Mouse (Mus musculus) CH12.LX (cell line): ENCODE measurements around the gene Wnk3. TPM values are rescaled to one million over a fixed set of nuclear protein-coding genes. Genes with fewer than 3 reads are reported as not detected.

ENCODE experiments used
- DNase-seq: peaks from one replicate; pipeline ENCODE4 v3.0.0-alpha.2; 2013; ENCODE audit errors: extremely low read depth
- H3K27ac ChIP-seq: 2 replicates; pipeline ENCODE4 v1.5.1; 2012; ENCODE audit warnings: low read depth, mild to moderate bottlenecking, control low read depth, moderate library complexity; ENCODE audit not compliant: insufficient read depth
- H3K27me3 ChIP-seq: replicated peaks from 2 replicates; pipeline ENCODE3; 2012; ENCODE audit warnings: inconsistent platforms
- H3K36me3 ChIP-seq, 2 experiments: replicated peaks in 1 of 2; 2 replicates each; pipeline versions ENCODE3 to v1.6.1; 2012; ENCODE audit warnings: inconsistent platforms in 1 of 2, low read length in 1 of 2, mild to moderate bottlenecking in 1 of 2, mixed read lengths in 1 of 2, moderate library complexity in 1 of 2; ENCODE audit not compliant: control insufficient read depth in 1 of 2, insufficient read depth in 1 of 2
- H3K4me1 ChIP-seq, 2 experiments: 2 replicates each; pipeline ENCODE4 v1.6.1; 2012; ENCODE audit warnings: inconsistent platforms in 1 of 2, moderate library complexity in 1 of 2; ENCODE audit not compliant: insufficient read depth in 2 of 2, control insufficient read depth in 1 of 2
- H3K4me2 ChIP-seq: 2 replicates; pipeline ENCODE4 v1.6.1; 2012; ENCODE audit warnings: low read depth, mild to moderate bottlenecking, control low read depth; ENCODE audit not compliant: poor library complexity, insufficient read depth, severe bottlenecking
- H3K4me3 ChIP-seq, 3 experiments: fragments of 150-350 bp in 1 of 3; sonication (generic) in 1 of 3; replicated peaks in 1 of 3; 2 replicates each; pipeline versions ENCODE3 to v1.5.1; 2011 to 2012; ENCODE audit warnings: low read depth in 2 of 3, low read length in 2 of 3, mild to moderate bottlenecking in 2 of 3, moderate library complexity in 2 of 3, control low read depth in 1 of 3, improper control_type of control experiment in 1 of 3, inconsistent platforms in 1 of 3, mixed read lengths in 1 of 3; ENCODE audit not compliant: poor library complexity in 1 of 3
- H3K79me2 ChIP-seq: replicated peaks from 2 replicates; pipeline ENCODE4 v1.6.1; 2012; ENCODE audit warnings: mild to moderate bottlenecking, moderate library complexity; ENCODE audit not compliant: control insufficient read depth, poor library complexity, insufficient read depth, severe bottlenecking; ENCODE audit errors: extremely low read depth
- H3K9ac ChIP-seq: 2 replicates; pipeline ENCODE4 v1.6.1; 2012; ENCODE audit warnings: low read depth, mild to moderate bottlenecking, control low read depth, moderate library complexity; ENCODE audit not compliant: insufficient read depth
- H3K9me3 ChIP-seq: replicated peaks from 2 replicates; pipeline ENCODE3; 2012; ENCODE audit warnings: low read length, inconsistent platforms, mixed read lengths
- BHLHE40 ChIP-seq: IDR thresholded peaks from 2 replicates; pipeline ENCODE4 v1.6.1; 2011; ENCODE audit warnings: mild to moderate bottlenecking, low read depth, low read length, improper control_type of control experiment
- CHD1 ChIP-seq: IDR thresholded peaks from 2 replicates; pipeline ENCODE4 v1.6.1; 2012; ENCODE audit warnings: low read depth, low read length, improper control_type of control experiment, inconsistent platforms
- CHD2 ChIP-seq: IDR thresholded peaks from 2 replicates; pipeline ENCODE4 v1.6.1; 2011; ENCODE audit warnings: low read length, improper control_type of control experiment
- CTCF ChIP-seq, 2 experiments: IDR thresholded peaks in 1 of 2; conservative IDR thresholded peaks in 1 of 2; 2 replicates each; pipeline ENCODE4 v1.5.1; 2011 to 2012; ENCODE audit warnings: low read depth in 2 of 2, low read length in 2 of 2, improper control_type of control experiment in 1 of 2, inconsistent platforms in 1 of 2, mild to moderate bottlenecking in 1 of 2, moderate library complexity in 1 of 2
- EP300 ChIP-seq: IDR thresholded peaks from 2 replicates; pipeline ENCODE4 v1.6.1; 2011; ENCODE audit warnings: low read length, improper control_type of control experiment
- HCFC1 ChIP-seq: IDR thresholded peaks from 2 replicates; pipeline ENCODE4 v1.6.1; 2012; ENCODE audit warnings: low read depth, mild to moderate bottlenecking, inconsistent platforms, low read length, improper control_type of control experiment
- JUN ChIP-seq: IDR thresholded peaks from 2 replicates; pipeline ENCODE4 v1.6.1; 2011; ENCODE audit warnings: low read depth, mild to moderate bottlenecking, low read length, improper control_type of control experiment, moderate library complexity; ENCODE audit not compliant: insufficient read depth
- JUND ChIP-seq: conservative IDR thresholded peaks from 2 replicates; pipeline ENCODE4 v1.6.1; 2011; ENCODE audit warnings: low read depth, low read length, improper control_type of control experiment
- KAT2A ChIP-seq: IDR thresholded peaks from 2 replicates; pipeline ENCODE4 v1.6.1; 2012; ENCODE audit warnings: low read length, improper control_type of control experiment, inconsistent platforms; ENCODE audit not compliant: insufficient replicate concordance
- MAFK ChIP-seq: IDR thresholded peaks from 2 replicates; pipeline ENCODE4 v1.6.1; 2011; ENCODE audit warnings: low read length, improper control_type of control experiment; ENCODE audit not compliant: insufficient replicate concordance
- MAX ChIP-seq: IDR thresholded peaks from 2 replicates; pipeline ENCODE4 v1.6.1; 2011; ENCODE audit warnings: low read length, improper control_type of control experiment
- MAZ ChIP-seq: IDR thresholded peaks from 2 replicates; pipeline ENCODE4 v1.6.1; 2012; ENCODE audit warnings: low read depth, mild to moderate bottlenecking, inconsistent platforms, low read length, improper control_type of control experiment, moderate library complexity
- MEF2A ChIP-seq: IDR thresholded peaks from 2 replicates; pipeline ENCODE4 v1.6.1; 2014; ENCODE audit warnings: low read depth, mild to moderate bottlenecking, inconsistent platforms, low read length, improper control_type of control experiment, borderline replicate concordance
- MXI1 ChIP-seq: IDR thresholded peaks from 2 replicates; pipeline ENCODE4 v1.6.1; 2011; ENCODE audit warnings: mild to moderate bottlenecking, low read depth, low read length, improper control_type of control experiment
- NELFE ChIP-seq: IDR thresholded peaks from 2 replicates; pipeline ENCODE4 v1.6.1; 2011; ENCODE audit warnings: low read depth, low read length, improper control_type of control experiment
- NRF1 ChIP-seq: IDR thresholded peaks from 2 replicates; pipeline ENCODE4 v1.6.1; 2014; ENCODE audit warnings: low read depth, mild to moderate bottlenecking, inconsistent platforms, low read length, improper control_type of control experiment, moderate library complexity
- PAX5 ChIP-seq: IDR thresholded peaks from 2 replicates; pipeline ENCODE4 v1.6.1; 2012; ENCODE audit warnings: low read length, inconsistent platforms, mixed read lengths
- POLR2A ChIP-seq: IDR thresholded peaks from 2 replicates; pipeline ENCODE4 v1.6.1; 2011; ENCODE audit warnings: low read depth, mild to moderate bottlenecking, improper control_type of control experiment, low read length
- POLR2AphosphoS2 ChIP-seq: IDR thresholded peaks from 2 replicates; pipeline ENCODE4 v1.6.1; 2011; ENCODE audit warnings: low read depth, low read length, improper control_type of control experiment
- RAD21 ChIP-seq: IDR thresholded peaks from 2 replicates; pipeline ENCODE4 v1.6.1; 2011; ENCODE audit warnings: low read depth, mild to moderate bottlenecking, low read length, improper control_type of control experiment, moderate library complexity
- RCOR1 ChIP-seq: conservative IDR thresholded peaks from 2 replicates; pipeline ENCODE4 v1.6.1; 2012; ENCODE audit warnings: low read depth, mild to moderate bottlenecking, inconsistent platforms, low read length, improper control_type of control experiment
- SIN3A ChIP-seq: IDR thresholded peaks from 2 replicates; pipeline ENCODE4 v1.6.1; 2012; ENCODE audit warnings: low read length, improper control_type of control experiment, inconsistent platforms
- SMC3 ChIP-seq: IDR thresholded peaks from 2 replicates; pipeline ENCODE4 v1.6.1; 2011; ENCODE audit warnings: low read depth, low read length, improper control_type of control experiment
- TBP ChIP-seq: conservative IDR thresholded peaks from 2 replicates; pipeline ENCODE4 v1.6.1; 2011; ENCODE audit warnings: low read depth, low read length, improper control_type of control experiment
- UBTF ChIP-seq: IDR thresholded peaks from 2 replicates; pipeline ENCODE4 v1.6.1; 2012; ENCODE audit warnings: low read depth, mild to moderate bottlenecking, inconsistent platforms, low read length, improper control_type of control experiment, moderate library complexity
- ZC3H11A ChIP-seq: IDR thresholded peaks from 2 replicates; pipeline ENCODE4 v1.6.1; 2012; ENCODE audit warnings: low read depth, mild to moderate bottlenecking, inconsistent platforms, low read length, improper control_type of control experiment
- ZKSCAN1 ChIP-seq: IDR thresholded peaks from 2 replicates; pipeline ENCODE4 v1.6.1; 2012; ENCODE audit warnings: low read depth, inconsistent platforms, low read length, improper control_type of control experiment, borderline replicate concordance
- ZMIZ1 ChIP-seq: IDR thresholded peaks from 2 replicates; pipeline ENCODE4 v1.6.1; 2012; ENCODE audit warnings: low read depth, mild to moderate bottlenecking, inconsistent platforms, low read length, improper control_type of control experiment
- ZNF384 ChIP-seq: IDR thresholded peaks from 2 replicates; pipeline ENCODE4 v1.6.1; 2012; ENCODE audit warnings: low read depth, low read length, improper control_type of control experiment, inconsistent platforms
- dilution Hi-C: fragments of 300-500 bp; cut with MboI; formaldehyde crosslinking; loops from 2 replicates; pipeline ENCODE4 v1.14.3; 2020; ENCODE audit warnings: low sequenced_read_pairs; ENCODE audit not compliant: extremely low pct_unique_long_range_greater_than_20kb, extremely low pct_ligation_motif_present
- in situ Hi-C: fragments of 300-500 bp; cut with MboI; formaldehyde crosslinking; loops from 3 replicates; pipeline ENCODE4 v1.14.3; 2019; ENCODE audit warnings: low sequenced_read_pairs, low pct_ligation_motif_present, low pct_unique_long_range_greater_than_20kb, mixed read lengths
- polyA plus RNA-seq: library from polyadenylated mRNA; unstranded; fragments of >175 nt; gene quantifications from 2 replicates; pipeline ENCODE4 v1.2.1, GENCODE M21; 2012; ENCODE audit warnings: low read depth; ENCODE audit not compliant: insufficient read length
- total RNA-seq, 2 experiments: library from RNA; depleted of rRNA; stranded (reverse); fragments of 300-350 nt in 1 of 2; fragments of >200 nt in 1 of 2; gene quantifications; 2 replicates each; pipeline ENCODE4 v1.2.3; 2012 to 2014

Wnk3 gene
- total and polyA plus RNA-seq, 3 experiments = 0.04 to 0.27 (median 0.08) TPM

DNA sequence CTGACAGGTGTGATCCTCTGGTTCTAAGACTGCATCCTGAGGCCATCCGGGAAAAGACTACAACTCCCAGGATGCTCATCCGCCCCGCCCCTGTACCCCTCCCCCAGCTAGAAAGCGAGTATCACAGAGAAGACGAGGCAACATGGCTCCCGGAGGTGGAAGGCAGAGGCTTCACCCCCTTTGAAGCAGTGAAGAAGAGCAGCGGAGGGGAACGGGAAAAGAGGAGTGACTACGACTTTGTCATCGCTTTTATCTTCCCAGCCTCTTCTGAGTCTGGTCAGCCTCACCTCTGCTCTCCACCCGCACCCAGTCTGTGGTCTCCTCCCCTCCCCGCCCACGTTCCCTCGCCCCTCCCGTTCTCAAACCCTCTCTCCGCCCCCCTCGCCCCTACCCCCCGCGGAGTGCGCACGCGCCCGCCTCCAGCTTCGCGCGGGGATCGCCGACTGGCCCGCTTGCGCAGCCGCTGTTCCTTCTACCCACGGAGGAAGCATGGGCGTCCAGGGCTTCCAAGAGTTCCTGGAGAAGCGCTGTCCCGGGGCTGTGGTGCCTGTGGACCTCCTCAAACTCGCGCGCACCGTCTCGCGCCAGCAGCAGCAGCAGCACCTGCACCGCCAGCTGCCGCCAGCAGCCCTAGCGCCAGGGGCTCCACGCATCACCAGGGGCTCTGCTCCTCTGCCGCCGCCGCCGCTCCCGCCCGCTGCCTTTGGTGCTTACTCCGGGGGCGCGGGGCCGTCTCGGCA lies 146.1 kb downstream of the Wnk3 start, which contains the start of gene Fam120c:
Fam120c (plus strand) TSS at position 415 of the 740 bp plus-strand sequence.
- DNase-seq = peak; percentile 82
- Histone ChIP-seq H3K9me3 (no peaks in the 10 kb centered on the region), H3K4me1 (peaks cover 0 to 7% of the 10 kb centered on the region in 2 experiments; a peak in 1 of 4 replicates), H3K27me3 (no peaks in the 10 kb centered on the region), H3K4me3 (peak within 1 kb of the TSS; percentile 64 to 81 (median 75)), H3K79me2 (peaks cover 23% of the 10 kb centered on the region), H3K36me3 (peaks cover 3 to 4% of the 10 kb centered on the region in 2 experiments), H3K27ac (peak within 1 kb of the TSS; percentile 82), H3K4me2 (peak within 1 kb of the TSS; percentile 82; the same call in 1 of the 2 replicates), H3K9ac (peak within 1 kb of the TSS; percentile 65)
- dilution Hi-C loops = no loop called here
- in situ Hi-C loops = no loop called here
- peak; percentile 16; the same call in 1 of the 2 replicates for TF ChIP-seq ZMIZ1
- TF ChIP-seq SIN3A = no peak
- TF ChIP-seq NELFE = peak; percentile 58
- no peak for TF ChIP-seq POLR2AphosphoS2
- TF ChIP-seq MXI1 = no peak; the same call in 1 of the 2 replicates
- TF ChIP-seq ZKSCAN1 = no peak
- TF ChIP-seq NRF1 = peak; percentile 85
- peak; percentile 88 for TF ChIP-seq CHD2
- no peak for TF ChIP-seq MAX
- peak; percentile 79; the same call in 1 of the 2 replicates for TF ChIP-seq KAT2A
- no peak for TF ChIP-seq CHD1
- peak; percentile 67 for TF ChIP-seq POLR2A
- TF ChIP-seq BHLHE40 = no peak
- peak; percentile 95 for TF ChIP-seq HCFC1
- no peak for TF ChIP-seq EP300
- TF ChIP-seq JUND = no peak
- no peak for TF ChIP-seq JUN
- TF ChIP-seq PAX5 = no peak
- 0 out of 2 replicates have a peak, but pooled peaks have one; percentile 21 for TF ChIP-seq UBTF
- no peak for TF ChIP-seq ZC3H11A
- no peak for TF ChIP-seq RCOR1
- no peak for TF ChIP-seq SMC3
- TF ChIP-seq MEF2A = no peak
- TF ChIP-seq MAZ = peak; percentile 21; the same call in 1 of the 2 replicates
- no peak for TF ChIP-seq CTCF (conservative IDR thresholded peaks at IDR 0.05 in 1 of 2, IDR thresholded peaks at IDR 0.05 in 1 of 2; ENCODE audit: low read depth in 2 of 2, low read length in 2 of 2)
- no peak for TF ChIP-seq RAD21
- TF ChIP-seq MAFK = no peak
- peak; percentile 53; the same call in 1 of the 2 replicates for TF ChIP-seq TBP
- no peak for TF ChIP-seq ZNF384
